Comparison of ENCODE assay signal across 8 mouse cellular contexts in the genomic region with DNA sequence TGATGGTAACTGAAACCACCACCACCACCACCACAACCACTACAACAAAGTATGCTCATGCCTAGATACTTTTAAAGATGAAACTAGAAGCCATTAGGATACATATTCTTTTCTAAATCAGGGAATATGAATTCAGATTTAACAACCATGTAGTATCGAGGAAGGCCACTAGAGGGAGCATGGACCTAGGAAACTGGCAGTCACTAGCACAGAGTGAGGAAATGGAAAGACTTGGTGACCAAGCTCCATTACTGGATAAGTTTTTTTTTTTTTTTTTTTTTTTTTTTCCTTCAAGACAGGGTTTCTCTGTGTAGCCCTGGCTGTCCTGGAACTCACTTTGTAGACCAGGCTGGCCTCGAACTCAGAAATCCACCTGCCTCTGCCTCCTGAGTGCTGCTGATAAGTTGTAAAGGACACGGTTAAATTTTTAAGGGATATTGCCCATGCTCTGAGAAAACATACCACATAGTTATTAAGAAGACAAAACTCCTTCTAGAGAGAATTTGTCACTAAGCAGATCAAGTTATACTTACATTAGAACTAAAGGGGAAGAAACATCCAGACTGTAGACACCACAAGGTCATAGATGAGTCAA. TPM values are rescaled to one million over a fixed set of nuclear protein-coding genes. Genes with fewer than 3 reads are reported as not detected.
DNase-seq lines count a peak whose midpoint lies in the region; ATAC-seq and TF ChIP-seq lines count a peak whose summit lies in the region.

No protein-coding gene starts in this region.

- ATAC-seq in cerebellum, adult (ENCODE audit: insufficient number of reproducible peaks, low FRiP score, low TSS enrichment) = peak; percentile 52; the same call in 1 of the 2 replicates
- ATAC-seq in neural tube, embryonic 12.5 days (ENCODE audit: low FRiP score, low read depth) = peak; percentile 48; the same call in 1 of the 2 replicates
- no peak for ATAC-seq in liver, embryonic 14.5 days (ENCODE audit: insufficient read depth)

- no peaks in the 10 kb centered on the region for H3K36me3 ChIP-seq in neural tube, embryonic 12.5 days
- H3K36me3 ChIP-seq in liver, embryonic 14.5 days (replicated peaks; ENCODE audit: control insufficient read depth, insufficient read depth, low read depth) = no peaks in the 10 kb centered on the region

- H3K27ac ChIP-seq in neural tube, embryonic 12.5 days = no peak overlapping the region
- no peak overlapping the region for H3K27ac ChIP-seq in liver, embryonic 14.5 days

- H3K9me3 ChIP-seq in neural tube, embryonic 12.5 days = no peaks in the 10 kb centered on the region
- no peaks in the 10 kb centered on the region for H3K9me3 ChIP-seq in liver, embryonic 14.5 days (ENCODE audit: control insufficient read depth, low read length)

- WGBS in neural tube, embryonic 12.5 days = 41% methylated on average over 3 of the region's 3 CpGs
- 35% methylated on average over 3 of the region's 3 CpGs for WGBS in liver, embryonic 14.5 days (ENCODE audit: insufficient replicate concordance)

- H3K4me2 ChIP-seq in neural tube, embryonic 12.5 days (replicated peaks) = no peak overlapping the region
- H3K4me2 ChIP-seq in liver, embryonic 14.5 days (ENCODE audit: low read depth) = no peak overlapping the region

- no peaks in the 10 kb centered on the region for H3K4me1 ChIP-seq in neural tube, embryonic 12.5 days
- H3K4me1 ChIP-seq in liver, embryonic 14.5 days (replicated peaks; ENCODE audit: control insufficient read depth in 2 of 2, insufficient read depth in 2 of 2, low read length in 1 of 2) = no peaks in the 10 kb centered on the region

- no peak overlapping the region for H3K9ac ChIP-seq in neural tube, embryonic 12.5 days
- no peak overlapping the region for H3K9ac ChIP-seq in liver, embryonic 14.5 days (replicated peaks)

- H3K4me3 ChIP-seq in neural tube, embryonic 12.5 days = no peak overlapping the region
- H3K4me3 ChIP-seq in liver, embryonic 14.5 days (ENCODE audit: insufficient read depth in 1 of 2, low read depth in 2 of 2, low read length in 2 of 2) = no peak overlapping the region

- peak; percentile 74 for TF ChIP-seq CTCF in liver, embryonic 14.5 days (IDR thresholded peaks at IDR 0.05; ENCODE audit: low read depth)

- intact Hi-C loops in heart, postnatal 10 days (cut with DNase I) = no loop called here

- TF ChIP-seq EP300 in liver, embryonic 14.5 days (IDR thresholded peaks at IDR 0.05; ENCODE audit: low read depth) = no peak

- no peak for DNase-seq in cerebellum, adult 9-11 months
- no peak for DNase-seq in neural tube, embryonic 10.5 days (ENCODE audit: extremely low spot score, low spot score)
- DNase-seq in cerebellum, adult 8-10 months = peak; percentile 43
- peak; percentile 50 to 79 for DNase-seq in heart, postnatal 10 days
- peak in 2 of 3 experiments; percentile 10 to 16 for DNase-seq in liver, embryonic 14.5 days (ENCODE audit: low read depth in 3 of 3, low spot score in 3 of 3)
- peak; percentile 62 for DNase-seq in right cerebral cortex, postnatal 4 days

- H3K27me3 ChIP-seq in neural tube, embryonic 12.5 days (replicated peaks) = no peaks in the 10 kb centered on the region
- H3K27me3 ChIP-seq in liver, embryonic 14.5 days (ENCODE audit: control insufficient read depth, insufficient read depth, low read length) = no peaks in the 10 kb centered on the region

RNA-seq across cellular contexts. Expression of gene Glycam1, which starts 12.7 kb away (rescaled TPM):
- polyA plus RNA-seq in neural tube, embryonic 12.5 days (2016; fragmentation: Nextera tagmentation; extraction: Ambion mirVana) = not detected in 2 replicates
- not detected for total RNA-seq in heart, postnatal 10 days (2021)
- not detected in 2 replicates for polyA plus RNA-seq in liver, embryonic 14.5 days (2012; rRNA removed)
- not detected in 2 replicates for polyA plus RNA-seq in liver, embryonic 14.5 days (2014; fragmentation: Nextera tagmentation; extraction: Ambion mirVana)

RNA-seq across cellular contexts. Expression of gene Ppp1r1a, which starts 14.4 kb away (rescaled TPM):
- 53.1 and 55.5 TPM in 2 replicates for polyA plus RNA-seq in neural tube, embryonic 12.5 days (2016; fragmentation: Nextera tagmentation; extraction: Ambion mirVana)
- total RNA-seq in heart, postnatal 10 days (2021) = 10 to 100 TPM; 14.8 to 18.0 TPM
- polyA plus RNA-seq in liver, embryonic 14.5 days (2012; rRNA removed) = 0.09 and 0.24 TPM in 2 replicates
- polyA plus RNA-seq in liver, embryonic 14.5 days (2014; fragmentation: Nextera tagmentation; extraction: Ambion mirVana) = 0.20 TPM in 1 of 2 replicates, not detected in the other

RNA-seq across cellular contexts. Expression of gene Pde1b, which starts 49.4 kb away (rescaled TPM):
- polyA plus RNA-seq in neural tube, embryonic 12.5 days (2016; fragmentation: Nextera tagmentation; extraction: Ambion mirVana) = 51.1 and 53.7 TPM in 2 replicates
- total RNA-seq in heart, postnatal 10 days (2021) = 1 to 10 TPM; 2.7 to 2.8 TPM
- 0.83 and 1.0 TPM in 2 replicates for polyA plus RNA-seq in liver, embryonic 14.5 days (2012; rRNA removed)
- polyA plus RNA-seq in liver, embryonic 14.5 days (2014; fragmentation: Nextera tagmentation; extraction: Ambion mirVana) = 0.11 and 0.19 TPM in 2 replicates

Comparison
In these comparisons a context has a peak if more than half of its experiments do, and no peak if none do; other contexts are left out.
1. DNase-seq: peak in cerebellum, adult 8-10 months (single experiment), heart, postnatal 10 days (2 of 2), liver, embryonic 14.5 days (2 of 3) and right cerebral cortex, postnatal 4 days (single experiment); none in cerebellum, adult 9-11 months (single experiment) and neural tube, embryonic 10.5 days (single experiment).
2. RNA of gene Ppp1r1a, which starts 14.4 kb away (polyA plus RNA-seq): 53.1 to 55.5 TPM in neural tube, embryonic 12.5 days; 0.09 to 0.24 TPM in liver, embryonic 14.5 days; every median in the first group is over 10 times any median in the second.
3. RNA of gene Pde1b, which starts 49.4 kb away (polyA plus RNA-seq): 51.1 to 53.7 TPM in neural tube, embryonic 12.5 days; 0.11 to 1.0 TPM in liver, embryonic 14.5 days; every median in the first group is over 10 times any median in the second.